Mouse (Mus musculus) right cerebral cortex, postnatal 36 days (tissue): ENCODE data around the gene Tbc1d2b.

Experiments
- DNase-seq, 2 experiments: peaks; one replicate each; pipeline ENCODE4 v3.0.0; 2022; ENCODE audit warnings: low spot score in 2 of 2, mixed read lengths in 1 of 2

The Tbc1d2b gene

GRCm38 (mm10) chr9:90265322-90266039 lies 5.1 kb downstream of the Tbc1d2b start:
- DNase-seq, result no peak

GRCm38 (mm10) chr9:90263340-90263679 lies 7.3 kb downstream of the Tbc1d2b start:
- DNase-seq, result no peak

- DNase-seq, result no peak
Observed at GRCm38 (mm10) chr9:90262591-90263339, 7.8 kb downstream of the Tbc1d2b start.

- DNase-seq, result no peak
Observed at GRCm38 (mm10) chr9:90262063-90262462, 8.5 kb downstream of the Tbc1d2b start.

GRCm38 (mm10) chr9:90260600-90261375 lies 9.8 kb downstream of the Tbc1d2b start:
- no peak for DNase-seq

DNA sequence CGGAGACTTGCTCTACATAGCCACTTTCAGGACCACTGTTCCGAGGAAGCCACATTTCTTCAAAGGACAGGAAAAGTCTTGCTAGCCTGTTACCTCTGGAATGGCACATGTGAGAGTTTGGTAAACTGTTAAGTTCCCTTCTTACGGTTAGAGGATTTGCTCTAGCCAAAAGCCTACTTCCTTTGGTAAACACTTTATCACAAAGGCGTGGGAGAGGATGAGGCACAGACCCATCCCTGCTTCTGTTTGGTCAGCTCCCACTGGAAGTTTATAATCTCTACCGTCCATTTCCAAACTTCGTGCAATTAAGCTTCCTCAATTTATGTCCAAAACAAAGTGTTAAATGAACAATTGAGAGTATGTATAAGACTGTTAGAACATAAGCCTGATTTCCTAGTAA lies 10.5 kb downstream of the Tbc1d2b start:
- no peak for DNase-seq

DNA sequence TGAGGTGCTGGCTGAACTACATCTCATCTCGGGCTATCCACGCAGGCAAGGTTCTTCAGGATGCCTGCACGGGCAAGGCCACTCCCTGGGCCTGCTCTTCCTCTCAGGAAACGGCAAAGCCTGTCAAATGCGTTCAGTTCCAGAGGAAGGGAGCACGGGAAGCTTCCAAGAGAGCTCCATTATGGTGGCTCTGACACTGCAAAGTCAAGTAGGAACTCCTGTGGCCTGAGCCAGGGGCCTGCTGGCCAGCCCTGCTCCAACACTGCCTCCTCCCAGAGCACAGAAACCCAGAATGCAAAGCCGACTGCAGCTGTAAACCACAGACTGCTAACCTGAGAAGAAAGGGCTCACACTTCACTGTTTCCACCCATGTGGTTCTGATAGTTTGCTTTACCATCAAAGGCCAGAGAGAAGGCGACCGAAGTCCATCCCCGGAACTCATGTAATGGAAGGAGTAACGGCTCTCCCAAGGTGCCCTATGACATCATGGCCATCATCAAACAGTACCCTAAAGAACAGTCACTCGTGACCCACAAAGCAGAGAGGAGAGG lies 11.1 kb downstream of the Tbc1d2b start:
- no peak for DNase-seq

DNA sequence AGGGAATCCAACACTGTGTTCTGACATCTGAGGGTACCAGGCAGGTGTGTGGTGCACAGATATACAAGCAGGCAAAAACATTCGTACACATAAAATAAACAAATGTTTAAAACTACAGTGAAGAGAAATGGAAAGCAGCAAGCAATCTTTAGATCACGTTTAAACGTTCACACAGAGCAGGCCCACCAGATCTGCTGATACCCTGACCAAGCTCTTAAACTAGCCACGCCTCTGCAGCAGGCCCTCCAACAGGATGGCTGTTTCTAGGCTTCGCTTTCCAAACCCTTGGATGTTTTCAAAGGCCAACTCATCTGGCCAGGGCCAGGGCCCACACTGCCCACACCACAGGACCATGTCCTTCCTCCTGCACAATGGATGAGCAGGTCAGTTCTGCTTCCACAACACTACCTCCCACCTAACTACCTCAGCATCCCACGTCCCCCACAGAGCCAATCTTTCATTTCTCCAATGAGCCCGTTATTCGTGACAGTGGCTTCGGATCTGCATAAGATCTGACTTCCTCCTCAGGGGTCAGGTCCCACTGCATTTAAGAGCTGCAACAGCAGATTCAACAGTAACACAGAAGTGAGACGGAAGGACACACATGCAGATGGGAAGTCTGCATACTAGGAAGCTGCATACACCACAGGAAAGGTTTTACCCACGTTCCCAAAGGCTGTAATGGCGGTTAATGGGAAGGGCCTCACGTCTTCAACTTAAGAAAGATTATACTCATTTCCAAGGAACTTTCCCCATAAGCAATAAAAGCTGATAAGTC lies 12.7 kb downstream of the Tbc1d2b start:
- no peak for DNase-seq

DNA sequence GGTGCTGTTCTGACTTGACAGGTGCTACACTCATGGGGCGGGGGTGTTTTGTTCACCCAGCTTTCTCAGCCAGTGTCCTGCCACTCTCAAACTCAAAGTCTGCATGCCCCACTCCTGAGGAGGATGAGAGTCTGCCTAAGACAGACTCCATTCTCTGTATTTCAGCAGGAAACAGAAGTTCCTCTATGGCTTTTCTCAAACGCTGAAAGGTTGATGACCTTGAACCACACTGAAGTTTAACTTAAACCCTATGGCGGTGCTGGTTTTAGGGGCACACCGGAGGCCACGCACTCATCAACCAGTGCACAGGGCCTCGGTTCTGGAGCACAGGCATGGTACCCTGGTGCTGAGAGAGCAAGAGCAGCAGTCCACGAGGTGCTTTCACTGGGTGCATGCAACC lies 13.4 kb downstream of the Tbc1d2b start:
- DNase-seq, result no peak

DNA sequence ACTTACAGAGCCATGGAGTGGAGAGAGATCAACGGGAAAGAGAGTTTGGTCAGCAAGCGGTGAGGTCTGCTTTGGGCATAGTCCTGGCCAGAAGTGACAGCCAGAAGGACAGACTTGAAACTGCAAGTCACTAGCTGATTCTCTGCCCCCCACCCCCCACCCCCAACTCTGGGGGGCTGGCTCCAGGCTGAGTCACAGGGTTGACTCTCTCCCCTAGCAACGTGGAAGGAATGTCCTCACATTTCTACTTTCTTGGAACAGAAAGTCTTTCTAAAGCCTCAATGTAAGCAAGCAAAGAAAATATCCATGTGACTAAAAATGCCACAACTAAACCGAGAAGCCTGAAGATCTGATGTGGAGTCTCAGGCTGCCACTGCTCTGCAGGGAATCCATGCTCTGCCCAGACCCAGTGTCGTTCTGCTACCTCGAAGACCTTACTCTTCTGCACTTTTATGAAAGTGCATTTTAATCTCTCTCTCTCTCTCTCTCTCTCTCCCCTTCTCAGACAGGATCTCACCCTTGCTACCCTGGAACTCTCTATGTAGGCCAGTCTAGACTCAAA lies 14.7 kb downstream of the Tbc1d2b start:
- no peak for DNase-seq

GRCm38 (mm10) chr9:90253181-90253580 lies 17.4 kb downstream of the Tbc1d2b start:
- DNase-seq, result no peak

- DNase-seq, result no peak
Observed at GRCm38 (mm10) chr9:90250964-90251750, 19.4 kb downstream of the Tbc1d2b start.

DNA sequence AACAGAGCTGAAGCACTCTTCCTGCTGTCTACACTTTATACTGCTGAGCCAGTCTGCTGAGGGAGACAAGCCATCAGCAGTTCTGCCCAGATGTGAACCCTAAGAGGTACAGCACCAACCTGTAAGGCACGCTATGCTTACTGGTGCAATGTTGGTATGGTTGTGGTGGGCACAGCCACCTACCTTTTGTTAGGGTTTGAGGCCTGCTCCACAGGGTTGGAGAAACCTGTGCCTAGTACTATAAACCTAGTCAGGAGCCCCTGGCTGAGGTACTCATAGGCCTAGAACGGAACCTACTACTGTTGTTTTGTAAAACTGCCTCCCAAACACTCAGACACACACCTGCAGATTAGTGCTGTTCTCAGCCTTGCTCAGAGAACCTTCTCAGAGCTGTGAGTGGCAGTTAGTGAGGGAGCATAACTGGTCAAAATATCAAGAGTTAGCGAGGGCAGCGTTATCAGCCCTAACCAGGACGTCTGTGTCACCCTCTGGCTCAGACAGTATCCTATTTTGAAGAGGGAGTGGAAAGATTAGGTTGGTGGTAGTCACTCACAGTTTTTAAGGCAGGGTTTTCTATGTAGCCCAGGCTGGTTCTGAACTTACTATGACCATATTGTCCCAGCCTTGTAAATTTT lies 20.3 kb downstream of the Tbc1d2b start:
- no peak for DNase-seq

DNA sequence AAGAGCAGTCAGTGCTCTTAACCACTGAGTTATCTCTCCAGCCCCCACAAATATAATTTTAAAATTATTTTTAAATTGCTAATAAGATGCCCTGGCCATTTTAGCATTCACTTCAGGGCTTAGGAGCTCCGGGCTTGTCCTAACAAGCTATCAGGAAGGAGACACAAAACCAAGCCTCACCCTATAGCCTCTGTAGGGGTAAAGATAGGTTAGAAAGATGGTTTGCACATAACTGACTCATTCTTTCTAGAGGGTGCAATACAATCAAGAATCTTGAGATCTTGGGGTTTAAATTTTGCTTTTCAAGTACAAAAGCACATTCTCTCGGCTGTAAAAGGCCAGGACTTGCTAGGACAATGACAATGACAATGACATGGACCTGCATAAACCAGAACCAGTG lies 21.6 kb downstream of the Tbc1d2b start:
- DNase-seq, result no peak

GRCm38 (mm10) chr9:90248326-90248725 lies 22.3 kb downstream of the Tbc1d2b start:
- no peak for DNase-seq

DNA sequence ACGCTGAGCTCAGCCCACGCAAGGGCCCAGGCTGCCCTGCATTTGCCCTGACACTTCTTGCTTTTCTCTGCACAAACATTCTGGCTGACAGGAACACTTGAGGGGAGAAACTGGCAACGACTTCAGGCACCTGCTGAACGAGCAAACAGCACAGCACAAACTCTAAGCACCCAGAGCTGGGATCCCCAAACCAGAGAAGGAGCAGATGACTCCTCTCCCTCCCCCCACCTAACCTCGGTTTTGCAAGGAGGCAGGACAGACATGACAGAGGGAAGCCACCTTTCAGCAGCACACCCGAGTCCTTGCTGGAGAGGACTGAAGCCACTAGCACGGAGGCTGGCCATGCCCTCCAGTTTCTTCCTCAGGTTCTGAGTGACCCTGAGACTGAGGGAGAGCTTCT lies 23.3 kb downstream of the Tbc1d2b start:
- no peak for DNase-seq

DNA sequence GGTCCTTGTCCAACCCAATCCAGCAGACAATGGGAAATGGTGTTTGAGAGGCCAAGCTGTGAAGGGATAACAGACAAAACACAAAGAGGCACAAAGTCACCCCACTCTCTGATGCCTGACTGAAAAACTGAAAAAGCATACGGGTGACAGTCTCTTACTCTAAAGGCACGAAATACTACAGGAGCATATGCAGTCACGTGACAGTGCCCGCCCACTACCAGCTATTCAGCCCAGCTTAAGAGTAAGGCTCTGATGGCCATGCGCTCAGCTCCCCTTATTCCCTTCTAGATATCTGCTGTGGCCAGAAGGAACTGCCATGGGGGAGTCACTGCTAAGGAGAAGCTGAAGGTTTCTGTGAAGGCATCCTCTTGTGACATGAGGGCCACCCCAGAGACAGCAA lies 24.8 kb downstream of the Tbc1d2b start:
- DNase-seq, result no peak

GRCm38 (mm10) chr9:90245206-90245605 lies 25.4 kb downstream of the Tbc1d2b start:
- no peak for DNase-seq

DNA sequence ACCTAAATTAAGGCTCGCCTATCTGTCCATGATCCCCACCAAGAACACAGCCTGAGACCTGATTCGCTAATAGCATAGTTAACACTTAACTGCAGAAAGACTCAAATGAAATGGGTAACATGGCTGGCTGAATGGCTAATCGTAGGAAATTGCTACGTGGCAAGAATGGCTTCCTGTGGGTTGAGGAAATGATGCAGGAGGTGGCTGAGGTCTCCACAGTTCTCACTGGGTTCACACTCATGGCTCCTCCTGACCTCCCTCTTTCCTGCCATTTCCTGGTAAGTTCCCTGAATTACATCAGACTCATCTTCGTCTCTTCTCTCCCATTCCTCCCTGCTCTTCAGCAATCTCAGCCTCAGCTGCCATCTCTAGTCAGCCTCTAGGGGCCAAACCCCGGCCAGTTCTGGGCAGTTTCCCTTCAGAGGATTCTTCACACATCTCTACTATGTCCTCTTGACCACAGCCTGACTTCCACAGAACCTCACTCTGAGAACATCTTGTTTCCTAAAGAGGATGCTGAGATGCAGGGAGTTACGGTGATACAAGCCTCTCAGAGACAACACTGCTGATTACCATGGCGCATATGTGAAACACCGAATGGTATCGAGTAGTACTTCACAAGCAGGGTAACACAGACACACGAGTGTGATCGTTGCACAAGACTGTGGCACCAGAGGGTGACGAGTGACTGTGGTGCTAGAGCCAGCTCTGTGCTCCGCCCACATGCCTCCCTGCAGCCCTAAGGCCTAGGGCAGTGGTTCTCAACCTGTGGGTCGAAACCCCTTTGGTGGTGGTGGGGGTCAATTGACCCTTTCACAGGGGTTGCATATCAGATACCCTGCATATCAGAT lies 26.1 kb downstream of the Tbc1d2b start:
- no peak for DNase-seq
